Mouse (Mus musculus): Measurements from ENCODE around the gene Rbp4. TPM values are rescaled to one million over a fixed set of nuclear protein-coding genes. Genes with fewer than 3 reads are reported as not detected.

Rbp4 gene
- total RNA-seq (2023; ENCODE audit: inconsistent age): not detected in 4 replicates

GRCm38 (mm10) chr19:38125219-38125610 is at the start of gene Rbp4:
Rbp4 (minus strand) TSS chr19:38125281.

GRCm38 (mm10) chr19:38132481-38132880 is 7.4 kb upstream of the Rbp4 start, which contains the start of gene Pde6c:
Pde6c (plus strand) TSS chr19:38132781.

DNA sequence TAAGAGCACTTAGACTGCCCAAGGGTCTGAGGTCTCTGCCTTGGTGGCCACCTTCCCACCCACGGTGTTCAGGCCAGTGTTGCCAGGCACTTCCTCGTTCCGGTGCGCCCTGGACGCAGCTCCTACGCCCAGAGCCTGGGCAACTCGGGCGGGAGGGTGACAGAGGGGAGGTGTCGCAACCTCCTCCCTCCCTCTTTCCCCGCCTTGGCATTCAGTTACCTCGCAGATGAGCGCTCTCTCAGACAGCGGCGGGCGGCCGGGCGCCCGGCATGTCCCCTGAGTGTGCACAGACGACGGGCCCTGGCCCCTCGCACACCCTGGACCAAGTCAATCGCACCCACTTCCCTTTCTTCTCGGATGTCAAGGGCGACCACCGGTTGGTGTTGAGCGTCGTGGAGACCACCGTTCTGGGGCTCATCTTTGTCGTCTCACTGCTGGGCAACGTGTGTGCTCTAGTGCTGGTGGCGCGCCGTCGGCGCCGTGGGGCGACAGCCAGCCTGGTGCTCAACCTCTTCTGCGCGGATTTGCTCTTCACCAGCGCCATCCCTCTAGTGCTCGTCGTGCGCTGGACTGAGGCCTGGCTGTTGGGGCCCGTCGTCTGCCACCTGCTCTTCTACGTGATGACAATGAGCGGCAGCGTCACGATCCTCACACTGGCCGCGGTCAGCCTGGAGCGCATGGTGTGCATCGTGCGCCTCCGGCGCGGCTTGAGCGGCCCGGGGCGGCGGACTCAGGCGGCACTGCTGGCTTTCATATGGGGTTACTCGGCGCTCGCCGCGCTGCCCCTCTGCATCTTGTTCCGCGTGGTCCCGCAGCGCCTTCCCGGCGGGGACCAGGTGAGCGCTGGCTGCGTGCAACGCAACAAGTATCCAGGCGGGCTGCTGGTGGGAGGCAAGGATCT is 28.0 kb downstream of the Rbp4 start, which contains the start of gene Ffar4:
Gene Ffar4 (plus strand): TSS at position 214 of the 901 bp plus-strand sequence.

Other genes starting within 250 kb of the Rbp4 start
- 39.6 to 48.7 TPM (median 41.6 TPM) in 4 replicates for gene Myof, start 81.7 kb downstream of the Rbp4 start, total RNA-seq (2023; ENCODE audit: inconsistent age)
- gene Cep55, start 70.3 kb downstream of the Rbp4 start, total RNA-seq (2023; ENCODE audit: inconsistent age): 1.7 to 3.9 TPM (median 2.3 TPM) in 4 replicates
- not detected in 4 replicates for gene Ffar4, start 28.2 kb downstream of the Rbp4 start, total RNA-seq (2023; ENCODE audit: inconsistent age)
- gene Pde6c, start 7.5 kb upstream of the Rbp4 start, total RNA-seq (2023; ENCODE audit: inconsistent age): not detected in 4 replicates
- 21.7 to 25.1 TPM (median 23.3 TPM) in 4 replicates for gene Fra10ac1, start 98.9 kb upstream of the Rbp4 start, total RNA-seq (2023; ENCODE audit: inconsistent age)
- gene Lgi1, start 139.3 kb upstream of the Rbp4 start, total RNA-seq (2023; ENCODE audit: inconsistent age): not detected in 4 replicates